Mouse (Mus musculus) midbrain, embryonic 12.5 days (tissue): ENCODE measurements around the gene Papss2. TPM values are rescaled to one million over a fixed set of nuclear protein-coding genes. Genes with fewer than 3 reads are reported as not detected.

Experiments
- polyA plus RNA-seq: library from polyadenylated mRNA; unstranded; fragments of >200 nt; fragmentation: Nextera tagmentation; extraction: Ambion mirVana; gene quantifications from 2 replicates; pipeline ENCODE4 v1.2.1, GENCODE M21; 2016

The Papss2 gene
- polyA plus RNA-seq, 1 experiment from 2014 or later = 3.6 TPM

Other genes with a start within 250 kb of the Papss2 start
- 13.4 and 15.1 TPM in 2 replicates for gene Sgms1, start 206.1 kb upstream of the Papss2 start, polyA plus RNA-seq
- 70.5 and 72.3 TPM in 2 replicates for gene Rpl9-ps6, start 129.2 kb upstream of the Papss2 start, polyA plus RNA-seq
- gene Minpp1, start 110.0 kb upstream of the Papss2 start, polyA plus RNA-seq = 65.9 and 70.4 TPM in 2 replicates
- gene Atad1, start 144.0 kb downstream of the Papss2 start, polyA plus RNA-seq = 99.3 and 102 TPM in 2 replicates
- 13.7 and 17.0 TPM in 2 replicates for gene Pten, start 161.7 kb downstream of the Papss2 start, polyA plus RNA-seq